Mouse (Mus musculus): Measurements from ENCODE around the gene Cldn19.

Gene Cldn19

GRCm38 (mm10) chr4:119255351-119255750 is at the start of gene Cldn19:
Gene Cldn19 (plus strand): TSS chr4:119255414.
- no peak for DNase-seq (ENCODE audit: low read depth, low spot score)

GRCm38 (mm10) chr4:119216667-119217066 is 38.5 kb upstream of the Cldn19 start:
- no peak for DNase-seq (ENCODE audit: low read depth, low spot score)

- no peak for DNase-seq (ENCODE audit: low read depth, low spot score)
These were observed 37.0 kb upstream of the Cldn19 start, which contains the start of gene Tmem269 for GRCm38 (mm10) chr4:119218169-119218568. Gene Tmem269 (minus strand): TSS chr4:119218217.

GRCm38 (mm10) chr4:119223696-119224095 is 31.5 kb upstream of the Cldn19 start:
- peak; percentile 64 for DNase-seq (ENCODE audit: low read depth, low spot score)

GRCm38 (mm10) chr4:119224534-119224933 is 30.7 kb upstream of the Cldn19 start:
- DNase-seq (ENCODE audit: low read depth, low spot score): no peak

- DNase-seq (ENCODE audit: low read depth, low spot score): no peak
These were observed 29.5 kb upstream of the Cldn19 start for GRCm38 (mm10) chr4:119225719-119226118.

- peak; percentile 56 for DNase-seq (ENCODE audit: low read depth, low spot score)
These were observed 28.5 kb upstream of the Cldn19 start for GRCm38 (mm10) chr4:119226751-119227150.

GRCm38 (mm10) chr4:119232410-119233255 is 22.6 kb upstream of the Cldn19 start, which contains the start of the genes AU022252 and P3h1:
Gene AU022252 (minus strand): TSS chr4:119232712.
Gene P3h1 (plus strand): TSS chr4:119232915.
- DNase-seq (ENCODE audit: low read depth, low spot score): peak; percentile 99

- no peak for DNase-seq (ENCODE audit: low read depth, low spot score)
These were observed 21.8 kb upstream of the Cldn19 start for GRCm38 (mm10) chr4:119233256-119233901.

- DNase-seq (ENCODE audit: low read depth, low spot score): no peak
These were observed 20.9 kb upstream of the Cldn19 start for GRCm38 (mm10) chr4:119234348-119234747.

- DNase-seq (ENCODE audit: low read depth, low spot score): no peak
These were observed 16.6 kb upstream of the Cldn19 start for GRCm38 (mm10) chr4:119238661-119239060.

- peak; percentile 67 for DNase-seq (ENCODE audit: low read depth, low spot score)
These were observed 16.0 kb upstream of the Cldn19 start for GRCm38 (mm10) chr4:119239181-119239682.

- DNase-seq (ENCODE audit: low read depth, low spot score): no peak
These were observed 13.6 kb upstream of the Cldn19 start for GRCm38 (mm10) chr4:119241664-119242063.

GRCm38 (mm10) chr4:119242571-119242970 is 12.6 kb upstream of the Cldn19 start:
- DNase-seq (ENCODE audit: low read depth, low spot score): no peak

GRCm38 (mm10) chr4:119244468-119245240 is 10.6 kb upstream of the Cldn19 start:
- no peak for DNase-seq (ENCODE audit: low read depth, low spot score)

GRCm38 (mm10) chr4:119245556-119245955 is 9.7 kb upstream of the Cldn19 start:
- no peak for DNase-seq (ENCODE audit: low read depth, low spot score)

GRCm38 (mm10) chr4:119245961-119246360 is 9.3 kb upstream of the Cldn19 start:
- no peak for DNase-seq (ENCODE audit: low read depth, low spot score)

GRCm38 (mm10) chr4:119246688-119247225 is 8.5 kb upstream of the Cldn19 start:
- no peak for DNase-seq (ENCODE audit: low read depth, low spot score)

GRCm38 (mm10) chr4:119247462-119248235 is 7.6 kb upstream of the Cldn19 start:
- DNase-seq (ENCODE audit: low read depth, low spot score): no peak

GRCm38 (mm10) chr4:119248407-119248965 is 6.7 kb upstream of the Cldn19 start:
- no peak for DNase-seq (ENCODE audit: low read depth, low spot score)
